Mouse (Mus musculus) neural tube, embryonic 12.5 days (tissue): ENCODE measurements around the gene Mdc1. TPM values are rescaled to one million over a fixed set of nuclear protein-coding genes. Genes with fewer than 3 reads are reported as not detected.

Experiments used
- ATAC-seq: fragments of 200-750 bp; cut with Nextera tagmentation; 2 replicates; pipeline ENCODE4 v1.8.0; 2017; ENCODE audit warnings: low read depth, mild to moderate bottlenecking, moderate TSS enrichment, moderate library complexity; ENCODE audit not compliant: low FRiP score
- H3K27ac ChIP-seq: fragments of 300-500 bp; sonication (generic); 2 replicates; pipeline ENCODE4 v1.5.1; 2016
- H3K27me3 ChIP-seq: fragments of 300-500 bp; sonication (generic); replicated peaks from 2 replicates; pipeline ENCODE4 v1.6.1; 2016; ENCODE audit warnings: mild to moderate bottlenecking
- H3K36me3 ChIP-seq: fragments of 300-500 bp; sonication (generic); 2 replicates; pipeline ENCODE4 v1.6.1; 2016; ENCODE audit warnings: mild to moderate bottlenecking
- H3K4me1 ChIP-seq: fragments of 300-500 bp; sonication (generic); 2 replicates; pipeline ENCODE4 v1.6.1; 2016
- H3K4me2 ChIP-seq: fragments of 300-500 bp; sonication (generic); replicated peaks from 2 replicates; pipeline ENCODE4 v1.6.1; 2016; ENCODE audit warnings: mild to moderate bottlenecking
- H3K4me3 ChIP-seq: fragments of 300-500 bp; sonication (generic); 2 replicates; pipeline ENCODE4 v1.5.1; 2016
- H3K9ac ChIP-seq: fragments of 300-500 bp; sonication (generic); 2 replicates; pipeline ENCODE4 v1.6.1; 2016; ENCODE audit warnings: mild to moderate bottlenecking
- H3K9me3 ChIP-seq: fragments of 300-500 bp; sonication (generic); 2 replicates; pipeline ENCODE4 v1.6.1; 2016; ENCODE audit warnings: mild to moderate bottlenecking
- WGBS: fragments of 180-500 bp; shearing (Covaris S2); methylation state at CpG from one replicate; pipeline ENCODE4 v1.1.7; 2016; 5-methylcytosine and 5-hydroxymethylcytosine counted together
- polyA plus RNA-seq: library from polyadenylated mRNA; unstranded; fragments of >200 nt; fragmentation: Nextera tagmentation; extraction: Ambion mirVana; gene quantifications from 2 replicates; pipeline ENCODE4 v1.2.1, GENCODE M21; 2016

Gene Mdc1
- polyA plus RNA-seq, 1 experiment from 2014 or later = 14.7 TPM

GRCm38 (mm10) chr17:35824402-35824801 is 16.9 kb upstream of the Mdc1 start:
- H3K4me2 ChIP-seq = peak overlapping the region; percentile 85
- no peaks in the 10 kb centered on the region for H3K9me3 ChIP-seq
- no peak for ATAC-seq
- H3K27me3 ChIP-seq = peaks cover 14% of the 10 kb centered on the region
- no peak overlapping the region for H3K27ac ChIP-seq
- peak overlapping the region; percentile 70 for H3K9ac ChIP-seq
- peaks cover 26% of the 10 kb centered on the region for H3K4me1 ChIP-seq
- peaks cover 28% of the 10 kb centered on the region for H3K36me3 ChIP-seq
- H3K4me3 ChIP-seq = 0 out of 2 replicates have a peak overlapping the region, but pooled peaks have one; percentile 72
- 58% methylated on average over 7 of the region's 7 CpGs for WGBS

- peaks cover 8% of the 10 kb centered on the region; the same call in 1 of the 2 replicates for H3K27me3 ChIP-seq
- H3K4me1 ChIP-seq = peaks cover 33% of the 10 kb centered on the region
- WGBS = 96% methylated on average over 13 of the region's 13 CpGs
- no peak for ATAC-seq
- H3K9me3 ChIP-seq = no peaks in the 10 kb centered on the region
- H3K27ac ChIP-seq = no peak overlapping the region
- H3K9ac ChIP-seq = no peak overlapping the region
- H3K4me3 ChIP-seq = no peak overlapping the region
- no peak overlapping the region for H3K4me2 ChIP-seq
- H3K36me3 ChIP-seq = peaks cover 28% of the 10 kb centered on the region
Measured at GRCm38 (mm10) chr17:35825109-35825850, 16.0 kb upstream of the Mdc1 start.

- Histone ChIP-seq H3K4me1 (peaks cover 27% of the 10 kb centered on the region), H3K9me3 (no peaks in the 10 kb centered on the region), H3K4me3 (no peak overlapping the region), H3K9ac (no peak overlapping the region), H3K27ac (no peak overlapping the region), H3K27me3 (no peaks in the 10 kb centered on the region), H3K36me3 (peaks cover 49% of the 10 kb centered on the region), H3K4me2 (peak overlapping the region; percentile 35)
- ATAC-seq = peak; percentile 61
- WGBS = 2% methylated on average over 21 of the region's 21 CpGs
Measured at GRCm38 (mm10) chr17:35829737-35830136, 11.6 kb upstream of the Mdc1 start.

GRCm38 (mm10) chr17:35832400-35833238 is 8.7 kb upstream of the Mdc1 start:
- Histone ChIP-seq H3K4me2 (no peak overlapping the region), H3K4me3 (no peak overlapping the region), H3K9me3 (no peaks in the 10 kb centered on the region), H3K4me1 (peaks cover 42% of the 10 kb centered on the region), H3K27me3 (no peaks in the 10 kb centered on the region), H3K9ac (no peak overlapping the region), H3K27ac (no peak overlapping the region), H3K36me3 (peaks cover 49% of the 10 kb centered on the region)
- whole genome bisulfite sequencing = 61% methylated on average over 8 of the region's 8 CpGs
- no peak for ATAC-seq

GRCm38 (mm10) chr17:35833239-35833751 is 8.0 kb upstream of the Mdc1 start:
- H3K36me3 ChIP-seq = peaks cover 42% of the 10 kb centered on the region
- H3K4me1 ChIP-seq = peaks cover 42% of the 10 kb centered on the region
- no peaks in the 10 kb centered on the region for H3K9me3 ChIP-seq
- H3K9ac ChIP-seq = no peak overlapping the region
- 23% methylated on average over 5 of the region's 5 CpGs for WGBS
- no peak overlapping the region for H3K4me3 ChIP-seq
- H3K4me2 ChIP-seq = 0 out of 2 replicates have a peak overlapping the region, but pooled peaks have one; percentile 89
- no peak overlapping the region for H3K27ac ChIP-seq
- no peaks in the 10 kb centered on the region for H3K27me3 ChIP-seq
- ATAC-seq = no peak

GRCm38 (mm10) chr17:35833894-35834293 is 7.4 kb upstream of the Mdc1 start:
- peaks cover 43% of the 10 kb centered on the region for H3K4me1 ChIP-seq
- no peak overlapping the region for H3K27ac ChIP-seq
- H3K9ac ChIP-seq = no peak overlapping the region
- peak overlapping the region; percentile 89 for H3K4me2 ChIP-seq
- ATAC-seq = no peak
- no peaks in the 10 kb centered on the region for H3K27me3 ChIP-seq
- peaks cover 42% of the 10 kb centered on the region for H3K36me3 ChIP-seq
- H3K4me3 ChIP-seq = 0 out of 2 replicates have a peak overlapping the region, but pooled peaks have one; percentile 2
- 65% methylated on average over 5 of the region's 5 CpGs for WGBS
- H3K9me3 ChIP-seq = no peaks in the 10 kb centered on the region

GRCm38 (mm10) chr17:35834696-35835422 is 6.5 kb upstream of the Mdc1 start:
- peaks cover 42% of the 10 kb centered on the region for H3K36me3 ChIP-seq
- no peaks in the 10 kb centered on the region for H3K9me3 ChIP-seq
- peak overlapping the region; percentile 89 for H3K4me2 ChIP-seq
- H3K4me1 ChIP-seq = peaks cover 49% of the 10 kb centered on the region
- peak overlapping the region; percentile 93 for H3K9ac ChIP-seq
- H3K27ac ChIP-seq = no peak overlapping the region
- no peak for ATAC-seq
- H3K4me3 ChIP-seq = peak overlapping the region; percentile 72
- 79% methylated on average over 26 of the region's 26 CpGs for WGBS
- no peaks in the 10 kb centered on the region for H3K27me3 ChIP-seq

- 83% methylated on average over 26 of the region's 26 CpGs for WGBS
- no peak for ATAC-seq
- Histone ChIP-seq H3K9me3 (no peaks in the 10 kb centered on the region), H3K4me3 (peak overlapping the region; percentile 72), H3K36me3 (peaks cover 42% of the 10 kb centered on the region), H3K4me2 (peak overlapping the region; percentile 89), H3K27ac (no peak overlapping the region), H3K9ac (peak overlapping the region; percentile 93), H3K27me3 (no peaks in the 10 kb centered on the region), H3K4me1 (peaks cover 42% of the 10 kb centered on the region)
Measured at GRCm38 (mm10) chr17:35835424-35836140, 5.7 kb upstream of the Mdc1 start.

- H3K4me3 ChIP-seq = peak overlapping the region; percentile 72
- no peaks in the 10 kb centered on the region for H3K27me3 ChIP-seq
- no peaks in the 10 kb centered on the region for H3K9me3 ChIP-seq
- no peak for ATAC-seq
- WGBS = 8% methylated on average over 24 of the region's 24 CpGs
- peak overlapping the region; percentile 93 for H3K9ac ChIP-seq
- peaks cover 38% of the 10 kb centered on the region for H3K36me3 ChIP-seq
- H3K27ac ChIP-seq = peak overlapping the region; percentile 95
- peak overlapping the region; percentile 89 for H3K4me2 ChIP-seq
- peaks cover 41% of the 10 kb centered on the region for H3K4me1 ChIP-seq
Measured at GRCm38 (mm10) chr17:35836178-35836965, 4.9 kb upstream of the Mdc1 start.

GRCm38 (mm10) chr17:35836991-35837422 is 4.3 kb upstream of the Mdc1 start:
- peaks cover 38% of the 10 kb centered on the region for H3K36me3 ChIP-seq
- no peaks in the 10 kb centered on the region for H3K27me3 ChIP-seq
- H3K27ac ChIP-seq = peak overlapping the region; percentile 95
- peak overlapping the region; percentile 89 for H3K4me2 ChIP-seq
- H3K4me1 ChIP-seq = peaks cover 45% of the 10 kb centered on the region
- peak; percentile 18 for ATAC-seq
- H3K9ac ChIP-seq = peak overlapping the region; percentile 93
- peak overlapping the region; percentile 72 for H3K4me3 ChIP-seq
- H3K9me3 ChIP-seq = no peaks in the 10 kb centered on the region
- WGBS = under 1% methylated on average over 25 of the region's 25 CpGs
